Mouse (Mus musculus) lung, adult 2 months (tissue): ENCODE measurements at regions not wholly inside any gene's neighbourhood (a gene's known extent, or its start where the extent isn't known, plus 50 kb on each side); places are given as distances from the start of the nearest gene placed in this dataset.

Experiments
- DNase-seq: peaks from one replicate; pipeline ENCODE4 v3.0.0; 2022
- H3K4me1 ChIP-seq: fragments of 200-500 bp; 2 replicates; pipeline ENCODE4 v1.6.1; 2011; ENCODE audit warnings: low read length; ENCODE audit not compliant: control insufficient read depth, insufficient read depth
- H3K4me3 ChIP-seq: fragments of 200-500 bp; replicated peaks from 2 replicates; pipeline ENCODE3; 2011; ENCODE audit warnings: low read depth, mild to moderate bottlenecking, control low read depth, low read length; ENCODE audit errors: extremely low read depth
- CTCF ChIP-seq: fragments of 200-500 bp; IDR thresholded peaks from 2 replicates; pipeline ENCODE4 v1.5.1; 2011; ENCODE audit warnings: mild to moderate bottlenecking, low read length, control low read depth; ENCODE audit not compliant: insufficient read depth
- POLR2A ChIP-seq: fragments of 200-500 bp; IDR thresholded peaks from 2 replicates; pipeline ENCODE4 v1.6.1; 2011; ENCODE audit warnings: low read depth, mild to moderate bottlenecking, control low read depth, low read length, borderline replicate concordance; ENCODE audit errors: extremely low read depth
- WGBS: fragments of 180-500 bp; shearing (Covaris S2); methylation state at CpG from one replicate; pipeline ENCODE4 v1.1.7; 2018; 5-methylcytosine and 5-hydroxymethylcytosine counted together

GRCm38 (mm10) chrX:12318848-12319651 is 158.9 kb upstream of the Bcor start:
- WGBS, result 52% methylated on average over 4 of the region's 4 CpGs
- TF ChIP-seq POLR2A (no peak), CTCF (no peak)
- DNase-seq, result no peak
- Histone ChIP-seq H3K4me1 (no peaks in the 10 kb centered on the region; the same call in 1 of the 2 replicates), H3K4me3 (no peak overlapping the region)

- Histone ChIP-seq H3K4me3 (no peak overlapping the region), H3K4me1 (no peaks in the 10 kb centered on the region; the same call in 1 of the 2 replicates)
- DNase-seq, result no peak
- 76% methylated on average over 1 of the region's 1 CpGs for WGBS
- TF ChIP-seq POLR2A (no peak), CTCF (no peak)
Observed at GRCm38 (mm10) chrX:12322453-12322852, 162.3 kb upstream of the Bcor start.

GRCm38 (mm10) chrX:12323268-12323667 is 163.1 kb upstream of the Bcor start:
- no peaks in the 10 kb centered on the region; the same call in 1 of the 2 replicates for H3K4me1 ChIP-seq
- no peak for TF ChIP-seq CTCF
- TF ChIP-seq POLR2A, result no peak
- 74% methylated on average over 3 of the region's 3 CpGs for WGBS
- DNase-seq, result no peak
- no peak overlapping the region for H3K4me3 ChIP-seq

- Histone ChIP-seq H3K4me1 (no peaks in the 10 kb centered on the region; the same call in 1 of the 2 replicates), H3K4me3 (no peak overlapping the region)
- 76% methylated on average over 6 of the region's 6 CpGs for WGBS
- DNase-seq, result no peak
- TF ChIP-seq POLR2A, result no peak
- no peak for TF ChIP-seq CTCF
Observed at GRCm38 (mm10) chrX:12323812-12324211, 163.7 kb upstream of the Bcor start.

GRCm38 (mm10) chrX:12327464-12327863 is 167.3 kb upstream of the Bcor start:
- H3K4me3 ChIP-seq, result no peak overlapping the region
- DNase-seq, result no peak
- no peaks in the 10 kb centered on the region; the same call in 1 of the 2 replicates for H3K4me1 ChIP-seq
- TF ChIP-seq CTCF (no peak), POLR2A (no peak)
- 70% methylated on average over 4 of the region's 4 CpGs for WGBS

GRCm38 (mm10) chrX:12340561-12340960 is 180.4 kb upstream of the Bcor start:
- TF ChIP-seq CTCF (no peak), POLR2A (no peak)
- DNase-seq, result no peak
- Histone ChIP-seq H3K4me1 (no peaks in the 10 kb centered on the region), H3K4me3 (no peak overlapping the region)
- 80% methylated on average over 9 of the region's 9 CpGs for WGBS

GRCm38 (mm10) chrX:12341356-12341965 is 181.3 kb upstream of the Bcor start:
- TF ChIP-seq CTCF (no peak), POLR2A (no peak)
- Histone ChIP-seq H3K4me1 (no peaks in the 10 kb centered on the region), H3K4me3 (no peak overlapping the region)
- 81% methylated on average over 5 of the region's 5 CpGs for WGBS
- DNase-seq, result no peak

- 80% methylated on average over 12 of the region's 12 CpGs for WGBS
- H3K4me3 ChIP-seq, result no peak overlapping the region
- H3K4me1 ChIP-seq, result no peaks in the 10 kb centered on the region
- no peak for DNase-seq
- TF ChIP-seq POLR2A, result no peak
- no peak for TF ChIP-seq CTCF
Observed at GRCm38 (mm10) chrX:12344805-12345555, 184.8 kb upstream of the Bcor start.

GRCm38 (mm10) chrX:12346856-12347255 is 186.7 kb upstream of the Bcor start:
- no peaks in the 10 kb centered on the region for H3K4me1 ChIP-seq
- 83% methylated on average over 3 of the region's 3 CpGs for WGBS
- TF ChIP-seq POLR2A, result no peak
- TF ChIP-seq CTCF, result no peak
- DNase-seq, result no peak
- H3K4me3 ChIP-seq, result no peak overlapping the region
